Mouse (Mus musculus) heart, embryonic 11.5 days (tissue): ENCODE measurements around the gene Disp2. TPM values are rescaled to one million over a fixed set of nuclear protein-coding genes. Genes with fewer than 3 reads are reported as not detected.

Experiments
- ATAC-seq: fragments of 200-750 bp; cut with Nextera tagmentation; replicated peaks from 2 replicates; pipeline ENCODE4 v1.8.0; 2017; ENCODE audit warnings: moderate library complexity; ENCODE audit not compliant: insufficient number of reproducible peaks, low FRiP score, low TSS enrichment
- H3K27ac ChIP-seq: fragments of 300-500 bp; sonication (generic); 2 replicates; pipeline ENCODE4 v1.5.1; 2014; ENCODE audit warnings: mild to moderate bottlenecking, low read depth, low read length
- H3K27me3 ChIP-seq: fragments of 300-500 bp; sonication (generic); 2 replicates; pipeline ENCODE4 v1.6.1; 2014; ENCODE audit warnings: mild to moderate bottlenecking, low read length, mixed read lengths; ENCODE audit not compliant: control insufficient read depth, insufficient read depth
- H3K36me3 ChIP-seq: fragments of 300-500 bp; sonication (generic); 2 replicates; pipeline ENCODE4 v1.6.1; 2014; ENCODE audit warnings: mild to moderate bottlenecking, low read length, moderate library complexity, mixed read lengths; ENCODE audit not compliant: control insufficient read depth, insufficient read depth
- H3K4me1 ChIP-seq: fragments of 300-500 bp; sonication (generic); 2 replicates; pipeline ENCODE4 v1.6.1; 2014; ENCODE audit warnings: low read length; ENCODE audit not compliant: control insufficient read depth, insufficient read depth
- H3K4me2 ChIP-seq: fragments of 300-500 bp; sonication (generic); 2 replicates; pipeline ENCODE4 v1.6.1; 2014; ENCODE audit warnings: mild to moderate bottlenecking, moderate library complexity
- H3K4me3 ChIP-seq: fragments of 300-500 bp; sonication (generic); 2 replicates; pipeline ENCODE4 v1.5.1; 2014; ENCODE audit warnings: low read depth, low read length
- H3K9ac ChIP-seq: fragments of 300-500 bp; sonication (generic); 2 replicates; pipeline ENCODE4 v1.6.1; 2014; ENCODE audit warnings: mild to moderate bottlenecking, low read depth, low read length, moderate library complexity
- H3K9me3 ChIP-seq: fragments of 300-500 bp; sonication (generic); replicated peaks from 2 replicates; pipeline ENCODE4 v1.6.1; 2016; ENCODE audit warnings: low read length; ENCODE audit not compliant: control insufficient read depth
- WGBS: fragments of 180-500 bp; shearing (Covaris S2); extraction: QIAGEN DNeasy Blood & Tissue Kit; methylation state at CpG from one replicate; pipeline ENCODE4 v1.1.7; 2014; ENCODE audit not compliant: insufficient replicate concordance; 5-methylcytosine and 5-hydroxymethylcytosine counted together
- polyA plus RNA-seq: library from polyadenylated mRNA; unstranded; fragments of >200 nt; fragmentation: Nextera tagmentation; extraction: Ambion mirVana; gene quantifications from 2 replicates; pipeline ENCODE4 v1.2.1, GENCODE M21; 2014

Disp2 gene
- 0.21 and 0.27 TPM in 2 replicates for polyA plus RNA-seq

DNA sequence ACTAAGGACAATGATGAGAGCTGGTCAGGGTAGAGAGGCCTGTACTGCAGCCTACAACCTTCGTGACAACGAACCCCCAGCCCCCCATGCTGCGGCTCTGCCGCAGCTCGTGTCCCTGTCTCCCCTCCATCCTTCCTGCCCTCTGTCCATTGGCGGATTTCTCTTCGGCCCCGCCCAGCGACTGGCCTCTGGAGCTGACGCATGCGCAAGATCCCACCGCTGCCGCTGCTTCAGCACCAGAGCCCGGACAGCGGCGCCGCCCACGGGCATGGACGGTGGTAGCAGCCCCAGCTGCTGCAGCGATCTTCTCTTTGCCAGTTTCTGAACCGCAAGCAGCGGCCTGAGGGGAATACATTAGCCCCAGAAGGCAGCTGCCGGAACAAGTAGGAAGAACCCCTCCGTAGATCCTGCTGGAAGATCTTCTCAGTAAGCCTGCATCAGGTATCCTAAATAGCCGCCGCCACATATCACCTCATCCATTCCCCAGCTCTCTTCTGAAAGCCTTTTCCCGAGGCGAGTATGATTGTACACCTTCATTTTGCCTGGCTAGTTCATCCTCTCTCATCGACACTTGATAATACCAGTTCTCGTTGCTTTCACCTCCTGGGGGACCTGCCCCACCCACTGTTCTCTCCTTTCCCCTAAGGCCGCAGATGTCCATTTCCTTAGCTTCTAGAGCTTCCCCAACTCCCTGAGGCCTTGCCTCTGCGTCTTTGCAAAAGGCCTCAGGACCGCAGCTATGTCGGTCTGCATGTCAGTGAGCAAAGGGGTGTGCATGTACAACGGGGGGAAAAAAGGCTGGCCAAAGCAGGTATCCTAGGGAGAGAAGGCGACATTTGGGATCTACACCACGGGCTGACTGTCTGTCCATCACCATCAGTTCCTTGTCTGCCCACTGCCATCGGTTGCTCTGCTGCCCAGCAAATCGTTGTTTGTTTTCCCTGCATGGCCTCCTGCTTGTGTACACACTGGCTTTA, at the start of gene Disp2:
TSS of gene Disp2 (plus strand) at position 216 of the 977 bp plus-strand sequence.
- H3K27ac ChIP-seq, result no peak within 1 kb of the TSS
- 12% methylated on average over 39 of the region's 39 CpGs for WGBS

GRCm38 (mm10) chr2:118729816-118730621, 49.5 kb upstream of the Disp2 start:
- Histone ChIP-seq H3K9ac (no peak overlapping the region), H3K27ac (no peak overlapping the region), H3K4me1 (peaks cover 25% of the 10 kb centered on the region), H3K4me2 (no peak overlapping the region), H3K27me3 (peaks cover 21% of the 10 kb centered on the region), H3K4me3 (no peak overlapping the region), H3K9me3 (no peaks in the 10 kb centered on the region), H3K36me3 (no peaks in the 10 kb centered on the region)
- WGBS, result 23% methylated on average over 8 of the region's 8 CpGs
- ATAC-seq, result no peak

More for the DNA sequence above, at the start of gene Disp2:
- H3K4me3 ChIP-seq, result peak within 1 kb of the TSS; percentile 41
- peaks cover 2% of the 10 kb centered on the region; the same call in 1 of the 2 replicates for H3K4me1 ChIP-seq
- H3K9me3 ChIP-seq, result no peaks in the 10 kb centered on the region
- ATAC-seq, result peak; percentile 78
- no peak within 1 kb of the TSS; the same call in 1 of the 2 replicates for H3K9ac ChIP-seq
- peak within 1 kb of the TSS; percentile 78 for H3K4me2 ChIP-seq
- no peaks in the 10 kb centered on the region for H3K36me3 ChIP-seq
- peaks cover 7% of the 10 kb centered on the region for H3K27me3 ChIP-seq

DNA sequence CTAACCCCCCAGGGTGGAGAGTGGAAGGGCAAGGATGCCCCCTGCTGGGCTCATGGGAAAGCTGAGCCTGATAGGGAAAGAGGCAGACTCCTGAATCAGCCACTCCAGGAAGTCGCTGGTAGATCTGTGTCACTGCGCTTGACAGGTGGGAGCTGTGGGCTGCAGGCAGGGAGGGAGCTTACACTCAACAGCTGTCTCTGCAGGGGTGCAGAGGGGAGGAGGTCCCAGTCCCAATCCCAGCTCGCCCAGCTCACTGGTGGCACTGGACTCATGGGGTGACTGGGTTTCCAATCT, 49.0 kb upstream of the Disp2 start:
- no peak; the same call in 1 of the 2 replicates for ATAC-seq
- peaks cover 20% of the 10 kb centered on the region for H3K27me3 ChIP-seq
- no peak overlapping the region for H3K4me3 ChIP-seq
- 7% methylated on average over 3 of the region's 3 CpGs for WGBS
- no peak overlapping the region for H3K27ac ChIP-seq
- no peak overlapping the region for H3K4me2 ChIP-seq
- peaks cover 25% of the 10 kb centered on the region for H3K4me1 ChIP-seq
- H3K9me3 ChIP-seq, result no peaks in the 10 kb centered on the region
- H3K36me3 ChIP-seq, result no peaks in the 10 kb centered on the region
- H3K9ac ChIP-seq, result no peak overlapping the region

- H3K4me2 ChIP-seq, result no peak overlapping the region
- H3K4me1 ChIP-seq, result peaks cover 25% of the 10 kb centered on the region
- H3K9me3 ChIP-seq, result no peaks in the 10 kb centered on the region
- H3K36me3 ChIP-seq, result no peaks in the 10 kb centered on the region
- WGBS, result 77% methylated on average over 5 of the region's 5 CpGs
- H3K9ac ChIP-seq, result no peak overlapping the region
- peaks cover 16% of the 10 kb centered on the region; the same call in 1 of the 2 replicates for H3K27me3 ChIP-seq
- no peak overlapping the region for H3K4me3 ChIP-seq
- no peak for ATAC-seq
- H3K27ac ChIP-seq, result no peak overlapping the region
Observed at GRCm38 (mm10) chr2:118731981-118732380, 47.5 kb upstream of the Disp2 start.

GRCm38 (mm10) chr2:118733341-118733740, 46.2 kb upstream of the Disp2 start:
- H3K27me3 ChIP-seq, result peaks cover 16% of the 10 kb centered on the region; the same call in 1 of the 2 replicates
- H3K4me1 ChIP-seq, result peaks cover 16% of the 10 kb centered on the region
- H3K36me3 ChIP-seq, result no peaks in the 10 kb centered on the region
- 64% methylated on average over 5 of the region's 5 CpGs for whole genome bisulfite sequencing
- H3K9me3 ChIP-seq, result no peaks in the 10 kb centered on the region
- H3K4me3 ChIP-seq, result no peak overlapping the region
- H3K27ac ChIP-seq, result no peak overlapping the region
- no peak for ATAC-seq
- no peak overlapping the region for H3K4me2 ChIP-seq
- no peak overlapping the region for H3K9ac ChIP-seq

- Histone ChIP-seq H3K9ac (no peak overlapping the region), H3K4me2 (no peak overlapping the region), H3K27me3 (peaks cover 14% of the 10 kb centered on the region), H3K27ac (no peak overlapping the region), H3K9me3 (no peaks in the 10 kb centered on the region), H3K4me3 (no peak overlapping the region), H3K4me1 (peaks cover 8% of the 10 kb centered on the region), H3K36me3 (no peaks in the 10 kb centered on the region)
- WGBS, result 54% methylated on average over 3 of the region's 3 CpGs
- no peak for ATAC-seq
Observed at GRCm38 (mm10) chr2:118740341-118740740, 39.2 kb upstream of the Disp2 start.

- peaks cover 8% of the 10 kb centered on the region for H3K4me1 ChIP-seq
- H3K27me3 ChIP-seq, result peaks cover 14% of the 10 kb centered on the region
- no peak for ATAC-seq
- 63% methylated on average over 9 of the region's 9 CpGs for WGBS
- H3K4me2 ChIP-seq, result no peak overlapping the region
- no peaks in the 10 kb centered on the region for H3K9me3 ChIP-seq
- H3K36me3 ChIP-seq, result no peaks in the 10 kb centered on the region
- H3K4me3 ChIP-seq, result no peak overlapping the region
- H3K9ac ChIP-seq, result no peak overlapping the region
- no peak overlapping the region for H3K27ac ChIP-seq
Observed at GRCm38 (mm10) chr2:118741183-118741582, 38.3 kb upstream of the Disp2 start.

DNA sequence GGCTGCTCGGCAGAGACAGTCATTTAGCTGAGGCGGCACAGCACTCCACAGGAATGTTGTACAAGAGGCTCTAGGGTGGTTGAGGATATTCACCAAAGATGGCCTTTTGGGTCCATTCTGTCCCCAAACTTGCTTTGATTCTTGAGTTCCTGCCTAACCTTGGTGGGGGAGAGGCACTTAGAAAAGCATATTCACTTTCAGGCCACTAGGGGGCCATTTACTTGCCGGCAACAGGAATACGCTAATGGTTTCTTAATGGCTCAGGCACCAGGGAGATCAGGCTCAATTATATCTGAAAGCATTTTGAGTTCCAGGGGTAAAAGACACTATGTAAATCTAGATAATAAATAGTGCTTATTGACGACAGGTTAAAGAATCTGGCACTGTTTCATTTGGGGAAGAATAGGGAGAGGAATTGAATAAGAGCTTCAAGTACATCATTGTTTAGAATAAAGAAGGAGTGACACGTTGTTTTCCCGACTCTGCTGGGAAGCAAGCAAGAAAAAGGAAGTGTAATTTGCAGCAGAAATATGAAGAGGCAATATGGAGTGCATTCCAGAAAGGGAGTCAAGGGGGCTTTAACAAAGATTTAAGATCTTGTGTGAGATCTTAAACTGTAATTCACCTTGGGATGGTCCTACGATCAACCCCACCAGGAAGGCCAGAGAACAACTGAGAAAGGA, 36.1 kb upstream of the Disp2 start:
- Histone ChIP-seq H3K27ac (no peak overlapping the region), H3K4me3 (no peak overlapping the region), H3K9ac (no peak overlapping the region), H3K4me1 (peaks cover 13% of the 10 kb centered on the region), H3K4me2 (no peak overlapping the region), H3K27me3 (peaks cover 14% of the 10 kb centered on the region), H3K9me3 (no peaks in the 10 kb centered on the region), H3K36me3 (no peaks in the 10 kb centered on the region)
- no peak for ATAC-seq
- WGBS, result 33% methylated on average over 8 of the region's 8 CpGs
